In genomic region chr14:76857196-76857773, GRCm38 (mm10) we compare ENCODE assay signal across 16 mouse cellular contexts.
DNase-seq lines count a peak whose midpoint lies in the region; ATAC-seq and TF ChIP-seq lines count a peak whose summit lies in the region.
"Had no signal": no experiment of that assay in that cellular context is flagged by ENCODE, and none has a peak within 500 bp of the region (broad histone marks: within the 10 kb centered on the region; RNA-seq: fewer than 3 reads in every experiment).

No protein-coding gene starts in this region.

- H3K4me2 ChIP-seq in heart, embryonic 14.5 days (ENCODE audit: low read length): peak overlapping the region; percentile 54
- H3K4me2 ChIP-seq in lung, embryonic 16.5 days (ENCODE audit: low read depth, low read length): peak overlapping the region; percentile 29
- H3K4me2 ChIP-seq in intestine, postnatal 0 days (replicated peaks; ENCODE audit: low read depth): peak overlapping the region; percentile 22; the same call in 1 of the 2 replicates
- H3K4me2 ChIP-seq: forebrain, embryonic 15.5 days; limb, embryonic 13.5 days had no signal

- 43% methylated on average over 10 of the region's 10 CpGs for WGBS in heart, embryonic 14.5 days
- 36% methylated on average over 10 of the region's 10 CpGs for WGBS in lung, embryonic 16.5 days
- 52% methylated on average over 10 of the region's 10 CpGs for WGBS in intestine, postnatal 0 days

- no peaks in the 10 kb centered on the region for H3K36me3 ChIP-seq in heart, embryonic 14.5 days (ENCODE audit: control insufficient read depth, insufficient read depth, low read length)
- H3K36me3 ChIP-seq in lung, embryonic 16.5 days (ENCODE audit: control insufficient read depth, insufficient read depth, low read length): no peaks in the 10 kb centered on the region
- H3K36me3 ChIP-seq in intestine, postnatal 0 days (ENCODE audit: control insufficient read depth, insufficient read depth): no peaks in the 10 kb centered on the region
- no peaks in the 10 kb centered on the region for H3K36me3 ChIP-seq in splenic B cell, adult 2 months (ENCODE audit: control insufficient read depth, insufficient read depth, low read length, poor library complexity, severe bottlenecking)
- H3K36me3 ChIP-seq: forebrain, embryonic 15.5 days; G1E; hindbrain, embryonic 10.5 days; limb, embryonic 13.5 days had no signal

- no peak for ATAC-seq in heart, embryonic 14.5 days (ENCODE audit: insufficient number of reproducible peaks, insufficient read depth, low FRiP score, low read depth)
- ATAC-seq in lung, embryonic 16.5 days (ENCODE audit: low read depth): peak; percentile 86
- ATAC-seq in intestine, postnatal 0 days: no peak
- ATAC-seq: forebrain, embryonic 15.5 days had no signal

- no peaks in the 10 kb centered on the region for H3K27me3 ChIP-seq in heart, embryonic 14.5 days (ENCODE audit: control insufficient read depth, insufficient read depth, low read length)
- H3K27me3 ChIP-seq in lung, embryonic 16.5 days (ENCODE audit: control insufficient read depth, insufficient read depth, low read depth, low read length): no peaks in the 10 kb centered on the region
- H3K27me3 ChIP-seq in intestine, postnatal 0 days (replicated peaks; ENCODE audit: control insufficient read depth, insufficient read depth, low read length): no peaks in the 10 kb centered on the region
- no peaks in the 10 kb centered on the region for H3K27me3 ChIP-seq in splenic B cell, adult 2 months (ENCODE audit: control insufficient read depth, insufficient read depth, low read length, poor library complexity, severe bottlenecking)
- H3K27me3 ChIP-seq: forebrain, embryonic 15.5 days; limb, embryonic 13.5 days had no signal

- H3K9ac ChIP-seq in heart, embryonic 14.5 days (ENCODE audit: low read length): no peak overlapping the region
- no peak overlapping the region for H3K9ac ChIP-seq in lung, embryonic 16.5 days (ENCODE audit: low read length)
- H3K9ac ChIP-seq in intestine, postnatal 0 days (ENCODE audit: low read depth, low read length): no peak overlapping the region
- H3K9ac ChIP-seq: forebrain, embryonic 15.5 days; limb, embryonic 13.5 days had no signal

- H3K9me3 ChIP-seq in heart, embryonic 14.5 days (ENCODE audit: control insufficient read depth, low read length): no peaks in the 10 kb centered on the region
- H3K9me3 ChIP-seq in lung, embryonic 16.5 days (ENCODE audit: control insufficient read depth, low read length): no peaks in the 10 kb centered on the region
- no peaks in the 10 kb centered on the region for H3K9me3 ChIP-seq in intestine, postnatal 0 days (ENCODE audit: control insufficient read depth)
- H3K9me3 ChIP-seq: forebrain, embryonic 15.5 days; hindbrain, embryonic 10.5 days; limb, embryonic 13.5 days had no signal

- peaks cover 3 to 10% of the 10 kb centered on the region in 2 experiments for H3K4me1 ChIP-seq in heart, embryonic 14.5 days (ENCODE audit: control insufficient read depth in 2 of 2, insufficient read depth in 2 of 2, low read length in 2 of 2)
- peaks cover 12% of the 10 kb centered on the region for H3K4me1 ChIP-seq in lung, embryonic 16.5 days (replicated peaks; ENCODE audit: control insufficient read depth, insufficient read depth, low read length)
- H3K4me1 ChIP-seq in intestine, postnatal 0 days (replicated peaks; ENCODE audit: control insufficient read depth, insufficient read depth, low read length): 0 out of 2 replicates have a peak, but pooled peaks cover 4% of the 10 kb centered on the region
- H3K4me1 ChIP-seq: forebrain, embryonic 15.5 days had no signal

- no peak for DNase-seq in heart, postnatal 14 days
- DNase-seq in lung, postnatal 36 days: no peak
- DNase-seq in splenic B cell, adult 2 months (ENCODE audit: low read depth, low spot score): peak; percentile 41
- no peak for DNase-seq in layer of hippocampus, postnatal 25 days (ENCODE audit: extremely low spot score in 1 of 2, low spot score in 1 of 2)
- DNase-seq in urinary bladder, postnatal 36 days (ENCODE audit: low spot score in 2 of 2): no peak
- DNase-seq: adrenal gland, postnatal 10 days; gastrocnemius, postnatal 10 days; kidney, adult 11 months had no signal

- H3K27ac ChIP-seq in heart, embryonic 14.5 days (replicated peaks in 1 of 2; ENCODE audit: control insufficient read depth in 1 of 2, insufficient read depth in 1 of 2, low read depth in 2 of 2, low read length in 2 of 2): no peak overlapping the region
- peak overlapping the region; percentile 45 for H3K27ac ChIP-seq in lung, embryonic 16.5 days (ENCODE audit: low read length)
- no peak overlapping the region for H3K27ac ChIP-seq in intestine, postnatal 0 days (ENCODE audit: low read depth, low read length)
- H3K27ac ChIP-seq: forebrain, embryonic 15.5 days; hindbrain, embryonic 10.5 days; left cerebral cortex, adult 2 months; limb, embryonic 13.5 days had no signal

- no peak for TF ChIP-seq CTCF in intestine, postnatal 0 days (IDR thresholded peaks at IDR 0.05; ENCODE audit: low read depth)

- H3K4me3 ChIP-seq in heart, embryonic 14.5 days (ENCODE audit: control insufficient read depth in 1 of 2, insufficient read depth in 1 of 2, low read depth in 1 of 2, low read length in 2 of 2): no peak overlapping the region
- no peak overlapping the region; the same call in 1 of the 2 replicates for H3K4me3 ChIP-seq in lung, embryonic 16.5 days (ENCODE audit: low read length)
- H3K4me3 ChIP-seq in intestine, postnatal 0 days (ENCODE audit: low read depth, low read length): no peak overlapping the region
- H3K4me3 ChIP-seq: forebrain, embryonic 15.5 days; hindbrain, embryonic 10.5 days; left cerebral cortex, adult 2 months; limb, embryonic 13.5 days had no signal

- intact Hi-C loops in heart, postnatal 14 days (cut with DNase I): loop anchor here (5.0 kb wide), 1 partner anchor 35 kb away; no protein-coding TSS in a partner anchor
